Mouse (Mus musculus) heart, embryonic 13.5 days (tissue): ENCODE measurements around the gene A1cf. TPM values are rescaled to one million over a fixed set of nuclear protein-coding genes. Genes with fewer than 3 reads are reported as not detected.

Experiments used
- ATAC-seq: fragments of 200-750 bp; cut with Nextera tagmentation; 2 replicates; pipeline ENCODE4 v1.8.0; 2017; ENCODE audit warnings: moderate TSS enrichment; ENCODE audit not compliant: insufficient number of reproducible peaks, low FRiP score, low TSS enrichment; ENCODE audit errors: extremely low read depth
- H3K27ac ChIP-seq: fragments of 300-500 bp; sonication (generic); replicated peaks from 2 replicates; pipeline ENCODE4 v1.5.1; 2015; ENCODE audit warnings: moderate library complexity, mild to moderate bottlenecking, inconsistent platforms
- H3K27me3 ChIP-seq: fragments of 300-500 bp; sonication (generic); replicated peaks from 2 replicates; pipeline ENCODE4 v1.6.1; 2015; ENCODE audit warnings: mild to moderate bottlenecking, inconsistent platforms
- H3K36me3 ChIP-seq: fragments of 300-500 bp; sonication (generic); 2 replicates; pipeline ENCODE4 v1.6.1; 2015; ENCODE audit warnings: mild to moderate bottlenecking, inconsistent platforms
- H3K4me1 ChIP-seq: fragments of 300-500 bp; sonication (generic); 2 replicates; pipeline ENCODE4 v1.6.1; 2015; ENCODE audit warnings: inconsistent platforms
- H3K4me2 ChIP-seq: fragments of 300-500 bp; sonication (generic); 2 replicates; pipeline ENCODE4 v1.6.1; 2015; ENCODE audit warnings: inconsistent platforms, mild to moderate bottlenecking, moderate library complexity
- H3K4me3 ChIP-seq: fragments of 300-500 bp; sonication (generic); 2 replicates; pipeline ENCODE4 v1.5.1; 2015; ENCODE audit warnings: moderate library complexity, mild to moderate bottlenecking, inconsistent platforms
- H3K9ac ChIP-seq: fragments of 300-500 bp; sonication (generic); 2 replicates; pipeline ENCODE4 v1.6.1; 2015; ENCODE audit warnings: inconsistent platforms, mild to moderate bottlenecking, moderate library complexity
- H3K9me3 ChIP-seq: fragments of 300-500 bp; sonication (generic); 2 replicates; pipeline ENCODE4 v1.6.1; 2016; ENCODE audit warnings: inconsistent platforms
- whole genome bisulfite sequencing: fragments of 180-500 bp; shearing (Covaris S2); methylation state at CpG from one replicate; pipeline ENCODE4 v1.1.7; 2015; ENCODE audit warnings: mixed read lengths; 5-methylcytosine and 5-hydroxymethylcytosine counted together
- polyA plus RNA-seq: library from polyadenylated mRNA; unstranded; fragments of >200 nt; fragmentation: Nextera tagmentation; extraction: Ambion mirVana; gene quantifications from 2 replicates; pipeline ENCODE4 v1.2.1, GENCODE M21; 2015

A1cf gene
- polyA plus RNA-seq: 0.05 and 0.22 TPM in 2 replicates

DNA sequence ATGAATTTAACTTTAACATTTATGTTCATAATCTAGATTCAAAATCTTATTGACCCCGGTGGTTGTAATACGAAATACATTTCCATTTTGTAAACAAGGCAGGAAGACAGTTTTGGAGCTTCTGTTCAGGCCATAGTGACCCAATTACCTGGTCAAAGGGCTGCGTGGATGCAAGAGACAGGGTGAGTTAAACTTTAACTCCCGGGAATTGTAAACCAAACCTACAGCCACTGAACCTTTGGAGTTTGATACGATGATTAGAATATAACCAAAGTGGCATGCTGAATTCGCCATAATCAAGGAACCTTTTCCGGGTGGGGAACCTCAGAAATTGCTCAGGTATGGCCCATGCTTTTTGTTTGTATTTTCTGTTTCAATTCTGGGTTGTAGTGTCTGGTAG is at the start of gene A1cf:
TSS of gene A1cf (plus strand) at position 244 of the 400 bp plus-strand sequence.
- Histone ChIP-seq H3K4me3 (no peak within 1 kb of the TSS), H3K36me3 (no peaks in the 10 kb centered on the region), H3K27ac (no peak within 1 kb of the TSS), H3K9me3 (no peaks in the 10 kb centered on the region), H3K27me3 (no peaks in the 10 kb centered on the region), H3K4me1 (no peaks in the 10 kb centered on the region), H3K9ac (no peak within 1 kb of the TSS), H3K4me2 (no peak within 1 kb of the TSS)
- no peak for ATAC-seq
- 81% methylated on average over 7 of the region's 7 CpGs for WGBS

DNA sequence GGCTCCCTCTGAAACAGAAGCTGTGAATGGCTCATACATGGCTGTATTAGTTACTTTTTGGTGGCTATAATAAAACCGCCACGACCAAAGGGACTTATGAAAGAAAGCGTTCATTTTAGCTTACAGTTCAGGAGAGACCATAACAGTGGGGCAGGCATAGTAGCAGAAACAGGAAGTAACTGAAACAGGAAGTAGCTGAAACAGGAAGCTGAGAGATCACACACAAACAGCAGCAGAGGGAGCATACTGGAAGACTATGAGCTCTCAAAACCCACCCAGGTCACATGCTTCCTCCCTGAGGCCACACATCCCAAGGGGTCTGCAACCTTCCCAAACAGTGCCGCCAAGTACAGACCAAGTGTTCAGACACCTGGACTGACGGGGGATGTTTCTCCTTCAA is 34.3 kb upstream of the A1cf start:
- no peak overlapping the region for H3K27ac ChIP-seq
- no peaks in the 10 kb centered on the region for H3K9me3 ChIP-seq
- no peaks in the 10 kb centered on the region for H3K27me3 ChIP-seq
- no peaks in the 10 kb centered on the region for H3K4me1 ChIP-seq
- H3K4me3 ChIP-seq: no peak overlapping the region
- no peak overlapping the region for H3K4me2 ChIP-seq
- no peak overlapping the region for H3K9ac ChIP-seq
- WGBS: 79% methylated on average over 5 of the region's 5 CpGs
- H3K36me3 ChIP-seq: no peaks in the 10 kb centered on the region
- ATAC-seq: no peak

DNA sequence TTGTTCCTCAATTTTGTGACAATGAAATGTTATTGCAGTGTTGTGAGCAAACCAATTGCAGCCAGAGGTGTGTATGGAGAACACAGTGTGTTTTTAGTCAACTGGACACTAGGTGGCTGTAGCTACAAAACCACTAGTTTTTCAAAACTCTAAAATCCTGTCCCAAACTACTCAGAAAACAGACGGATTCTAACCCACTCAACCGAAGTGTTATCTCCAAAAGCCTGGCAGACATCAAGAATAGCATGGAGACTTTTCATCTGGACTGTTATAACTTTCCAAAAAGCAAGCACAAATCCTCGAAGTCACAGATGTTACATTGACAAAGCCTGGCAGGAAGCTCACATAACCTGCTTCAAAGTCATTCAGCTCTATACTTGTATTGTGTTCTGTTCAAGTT is 6.7 kb upstream of the A1cf start:
- WGBS: 62% methylated on average over 3 of the region's 3 CpGs
- Histone ChIP-seq H3K4me3 (no peak overlapping the region), H3K4me1 (no peaks in the 10 kb centered on the region), H3K27me3 (no peaks in the 10 kb centered on the region), H3K27ac (no peak overlapping the region), H3K36me3 (no peaks in the 10 kb centered on the region), H3K4me2 (no peak overlapping the region), H3K9ac (no peak overlapping the region), H3K9me3 (no peaks in the 10 kb centered on the region)
- ATAC-seq: no peak

DNA sequence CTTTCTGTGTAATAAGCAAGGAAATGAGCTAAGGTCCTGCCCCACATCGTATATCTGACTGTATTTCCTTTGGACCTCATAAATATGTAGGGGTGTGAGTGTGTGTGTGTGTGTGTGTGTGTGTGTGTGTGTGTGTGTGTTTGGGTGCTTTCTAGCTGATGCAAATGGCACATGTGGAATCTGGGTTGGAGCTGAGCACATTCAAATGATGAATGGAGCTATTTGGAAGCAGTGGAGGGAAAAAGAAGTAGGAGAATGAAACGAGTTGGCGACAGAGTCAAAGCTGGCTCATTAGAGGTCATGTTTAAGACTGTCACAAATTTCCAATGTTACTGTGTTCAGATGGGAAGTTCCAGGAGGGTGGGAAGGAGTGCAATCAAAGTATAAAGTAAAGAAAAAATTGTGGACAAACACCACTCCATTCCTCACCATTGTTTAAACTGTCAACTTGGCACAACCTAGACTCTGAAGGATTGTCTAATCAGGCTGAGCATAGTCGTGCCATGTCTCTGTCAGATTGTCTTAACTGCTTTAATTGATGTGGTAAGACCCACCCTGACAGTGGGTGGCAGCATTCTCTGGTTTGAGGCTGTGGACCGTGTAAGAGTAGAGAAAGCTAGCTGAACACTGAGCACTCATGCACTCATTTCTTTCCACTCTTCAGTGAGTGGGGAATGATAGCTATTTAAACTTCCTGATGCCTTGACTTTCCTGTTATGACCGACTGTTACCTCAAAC is 5.9 kb upstream of the A1cf start:
- no peaks in the 10 kb centered on the region for H3K9me3 ChIP-seq
- H3K36me3 ChIP-seq: no peaks in the 10 kb centered on the region
- no peak overlapping the region for H3K4me3 ChIP-seq
- H3K27me3 ChIP-seq: no peaks in the 10 kb centered on the region
- WGBS: 63% methylated on average over 6 of the region's 6 CpGs
- H3K27ac ChIP-seq: no peak overlapping the region
- H3K4me2 ChIP-seq: no peak overlapping the region
- no peak for ATAC-seq
- no peak overlapping the region for H3K9ac ChIP-seq
- H3K4me1 ChIP-seq: no peaks in the 10 kb centered on the region

DNA sequence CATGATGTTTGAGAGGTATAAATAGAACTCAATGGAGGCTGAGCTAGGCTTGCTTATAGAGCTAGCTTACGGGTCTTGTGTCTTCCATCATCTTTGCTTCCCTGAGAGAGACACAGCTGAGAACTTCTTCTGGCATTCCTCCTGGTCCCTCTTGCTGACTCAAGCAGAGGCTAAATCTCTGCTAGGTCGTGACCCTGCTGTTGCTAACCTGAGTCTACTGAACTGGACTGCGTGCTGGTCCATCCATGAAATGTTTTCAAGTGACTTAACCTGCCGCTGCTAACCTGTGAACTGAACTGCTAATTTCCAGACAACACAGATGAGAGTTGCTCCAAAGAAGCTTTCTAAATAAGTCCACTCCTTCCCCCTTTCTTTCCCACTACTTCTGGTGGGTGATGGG is 3.1 kb upstream of the A1cf start:
- Histone ChIP-seq H3K4me3 (no peak overlapping the region), H3K4me2 (no peak overlapping the region), H3K27ac (no peak overlapping the region), H3K9ac (no peak overlapping the region), H3K4me1 (no peaks in the 10 kb centered on the region), H3K27me3 (no peaks in the 10 kb centered on the region), H3K36me3 (no peaks in the 10 kb centered on the region), H3K9me3 (no peaks in the 10 kb centered on the region)
- no peak for ATAC-seq
- 79% methylated on average over 4 of the region's 4 CpGs for WGBS

DNA sequence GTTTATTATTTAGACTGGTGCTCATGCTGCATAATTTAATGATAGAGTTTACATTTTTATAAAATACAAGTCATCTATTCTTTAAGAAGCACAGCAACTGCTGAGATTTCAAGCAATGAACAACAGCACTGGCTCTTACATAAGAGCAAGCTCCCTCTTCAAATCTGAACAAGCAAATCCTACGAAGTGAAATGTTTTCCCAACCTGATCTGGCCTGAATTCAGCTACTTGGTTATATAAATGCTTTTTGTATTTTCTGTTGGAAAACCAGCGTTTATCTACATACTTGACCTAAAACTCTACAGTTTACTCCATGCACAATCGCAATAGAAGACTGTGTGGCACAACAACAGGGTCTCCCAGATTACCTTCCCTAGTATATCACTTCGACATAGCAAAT is 488 bp upstream of the A1cf start:
- H3K4me2 ChIP-seq: no peak overlapping the region
- H3K9ac ChIP-seq: no peak overlapping the region
- H3K4me3 ChIP-seq: no peak overlapping the region
- H3K9me3 ChIP-seq: no peaks in the 10 kb centered on the region
- H3K4me1 ChIP-seq: no peaks in the 10 kb centered on the region
- ATAC-seq: no peak
- no peaks in the 10 kb centered on the region for H3K27me3 ChIP-seq
- no peak overlapping the region for H3K27ac ChIP-seq
- no peaks in the 10 kb centered on the region for H3K36me3 ChIP-seq
- WGBS: 72% methylated on average over 4 of the region's 4 CpGs

DNA sequence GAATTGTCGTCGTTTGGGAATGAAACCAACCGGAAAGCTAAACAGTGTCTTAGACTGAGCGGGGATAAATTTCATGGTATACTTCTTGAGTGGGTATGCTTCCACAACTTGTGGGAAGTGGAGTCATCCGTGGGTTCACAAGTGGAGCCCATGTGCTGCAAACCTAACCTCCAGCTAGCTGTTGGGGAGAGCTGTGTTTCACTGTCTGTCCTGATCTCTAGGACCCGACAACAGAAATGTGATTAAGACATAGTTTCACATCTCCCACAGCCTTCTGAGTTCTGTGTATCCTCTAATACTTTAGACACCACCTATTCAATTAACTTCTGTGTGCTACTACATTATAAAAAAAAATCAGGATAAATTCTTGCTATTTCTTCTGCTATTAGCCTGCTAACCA is 407 bp downstream of the A1cf start:
- H3K4me3 ChIP-seq: no peak overlapping the region
- no peaks in the 10 kb centered on the region for H3K4me1 ChIP-seq
- H3K9me3 ChIP-seq: no peaks in the 10 kb centered on the region
- H3K36me3 ChIP-seq: no peaks in the 10 kb centered on the region
- no peak overlapping the region for H3K27ac ChIP-seq
- H3K27me3 ChIP-seq: no peaks in the 10 kb centered on the region
- ATAC-seq: no peak
- no peak overlapping the region for H3K9ac ChIP-seq
- WGBS: 75% methylated on average over 6 of the region's 6 CpGs
- H3K4me2 ChIP-seq: no peak overlapping the region

DNA sequence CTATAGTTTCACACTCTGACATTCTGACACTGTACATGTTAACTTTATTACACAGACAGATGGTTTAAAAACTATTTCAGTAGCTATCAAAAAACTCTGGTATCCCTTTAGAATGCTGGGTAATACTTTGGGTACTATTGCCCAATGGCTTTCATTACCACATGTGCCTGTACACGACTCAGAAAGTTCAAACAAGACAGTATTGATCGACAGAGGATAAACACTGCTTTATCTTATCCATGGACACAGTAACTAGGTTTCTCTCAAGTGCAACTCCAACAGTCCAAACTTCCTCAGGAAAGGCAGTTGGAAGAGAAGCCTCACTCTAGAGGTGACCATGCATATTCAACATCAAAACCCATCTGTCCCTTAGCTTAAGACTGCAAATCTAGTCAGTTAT is 2.8 kb downstream of the A1cf start:
- Histone ChIP-seq H3K36me3 (no peaks in the 10 kb centered on the region), H3K4me3 (no peak overlapping the region), H3K27ac (no peak overlapping the region), H3K4me2 (no peak overlapping the region), H3K9ac (no peak overlapping the region), H3K9me3 (peaks cover 5% of the 10 kb centered on the region; the same call in 1 of the 2 replicates), H3K27me3 (no peaks in the 10 kb centered on the region), H3K4me1 (no peaks in the 10 kb centered on the region)
- WGBS: 59% methylated on average over 2 of the region's 2 CpGs
- no peak for ATAC-seq

DNA sequence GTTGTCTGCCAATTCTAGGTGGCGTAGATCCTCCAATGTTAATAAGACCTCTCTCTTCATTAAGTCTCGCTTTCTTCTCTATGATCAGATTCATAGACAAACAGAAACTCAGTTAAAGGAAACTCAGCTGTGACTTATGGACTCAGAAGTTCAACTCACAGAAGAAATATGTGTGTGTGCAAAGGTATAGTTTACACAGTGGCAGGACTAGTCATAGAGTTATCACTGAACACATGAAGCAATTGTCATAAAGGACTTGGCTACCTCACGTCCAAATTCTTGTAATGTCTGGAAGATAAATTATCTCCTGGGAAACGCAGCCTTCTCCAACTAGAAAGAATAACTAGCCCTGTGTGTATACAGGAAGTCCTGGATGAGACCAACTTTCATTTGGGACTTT is 9.4 kb downstream of the A1cf start:
- WGBS: 51% methylated on average over 4 of the region's 4 CpGs
- Histone ChIP-seq H3K27me3 (no peaks in the 10 kb centered on the region), H3K9me3 (peaks cover 5% of the 10 kb centered on the region; the same call in 1 of the 2 replicates), H3K4me2 (no peak overlapping the region), H3K4me3 (no peak overlapping the region), H3K9ac (no peak overlapping the region), H3K4me1 (no peaks in the 10 kb centered on the region), H3K36me3 (no peaks in the 10 kb centered on the region), H3K27ac (no peak overlapping the region)
- no peak for ATAC-seq

DNA sequence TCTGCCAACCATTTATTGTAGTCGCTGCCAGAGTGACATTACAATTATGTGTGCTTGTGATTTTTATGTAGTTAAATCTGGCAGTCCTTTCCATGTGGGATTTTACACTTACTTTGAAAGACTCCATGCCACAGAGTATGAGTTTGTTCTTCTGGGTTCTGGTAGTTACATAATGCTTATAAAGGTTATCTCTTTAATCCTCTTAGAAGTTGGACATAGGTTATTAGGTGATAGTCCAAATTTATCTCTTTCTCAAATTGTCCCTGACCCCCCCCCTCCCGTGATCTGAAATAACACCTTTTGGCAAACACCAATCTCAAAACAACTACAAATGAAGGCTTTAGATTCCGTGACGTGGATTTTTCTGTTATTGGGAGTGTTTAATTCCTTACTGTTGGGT is 16.0 kb downstream of the A1cf start:
- no peak overlapping the region for H3K4me3 ChIP-seq
- H3K4me2 ChIP-seq: no peak overlapping the region
- H3K27me3 ChIP-seq: no peaks in the 10 kb centered on the region
- no peaks in the 10 kb centered on the region for H3K36me3 ChIP-seq
- H3K9me3 ChIP-seq: no peaks in the 10 kb centered on the region
- H3K27ac ChIP-seq: no peak overlapping the region
- WGBS: 62% methylated on average over 4 of the region's 4 CpGs
- H3K9ac ChIP-seq: no peak overlapping the region
- ATAC-seq: no peak
- H3K4me1 ChIP-seq: no peaks in the 10 kb centered on the region

DNA sequence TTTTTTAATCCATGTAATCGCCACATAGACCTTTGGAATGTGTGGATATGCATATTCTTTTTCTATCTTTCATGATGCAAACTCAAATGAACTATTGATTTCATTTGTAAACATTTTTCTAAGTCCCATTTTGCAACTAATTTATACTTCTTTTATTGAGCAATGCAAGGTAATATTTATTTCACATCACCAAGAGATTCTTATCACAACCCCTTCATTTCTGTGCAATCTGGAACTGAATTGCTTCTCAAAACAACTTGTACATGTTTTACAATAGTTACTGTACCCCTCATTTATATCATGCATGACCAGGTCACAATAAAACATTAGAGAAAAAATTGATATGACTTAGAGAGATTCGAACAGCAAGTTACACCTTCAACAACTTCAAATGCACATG is 18.7 kb downstream of the A1cf start:
- Histone ChIP-seq H3K27ac (no peak overlapping the region), H3K4me3 (no peak overlapping the region), H3K9me3 (no peaks in the 10 kb centered on the region), H3K27me3 (no peaks in the 10 kb centered on the region), H3K4me2 (no peak overlapping the region), H3K9ac (no peak overlapping the region), H3K36me3 (no peaks in the 10 kb centered on the region), H3K4me1 (0 out of 2 replicates have a peak, but pooled peaks cover 5% of the 10 kb centered on the region)
- ATAC-seq: no peak
- WGBS: 85% methylated on average over 2 of the region's 2 CpGs

DNA sequence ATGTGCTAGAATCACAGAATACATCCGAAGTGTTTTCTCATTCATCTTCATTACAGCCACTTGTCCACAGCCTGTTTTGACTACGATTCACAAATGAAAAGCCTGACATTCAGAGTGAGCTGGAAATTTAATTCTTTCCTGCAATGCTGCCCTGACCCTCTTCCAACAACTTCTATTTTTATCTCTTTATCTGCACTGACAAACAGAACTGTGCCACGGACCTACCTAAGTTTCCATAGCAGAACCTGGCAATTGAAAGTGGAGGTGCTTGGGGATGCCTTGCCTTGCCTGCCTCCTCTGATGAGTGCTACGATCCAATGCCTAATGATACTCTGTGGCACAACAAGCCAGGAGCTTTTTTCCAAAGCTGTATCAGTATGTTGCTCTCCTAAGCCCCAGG is 21.4 kb downstream of the A1cf start:
- Histone ChIP-seq H3K27ac (no peak overlapping the region), H3K4me2 (no peak overlapping the region), H3K27me3 (no peaks in the 10 kb centered on the region), H3K9me3 (no peaks in the 10 kb centered on the region), H3K9ac (no peak overlapping the region), H3K4me3 (no peak overlapping the region), H3K4me1 (0 out of 2 replicates have a peak, but pooled peaks cover 5% of the 10 kb centered on the region), H3K36me3 (no peaks in the 10 kb centered on the region)
- ATAC-seq: no peak
- WGBS: 49% methylated on average over 4 of the region's 4 CpGs
